ENCODE assay signal across 15 mouse cellular contexts in the genomic region with DNA sequence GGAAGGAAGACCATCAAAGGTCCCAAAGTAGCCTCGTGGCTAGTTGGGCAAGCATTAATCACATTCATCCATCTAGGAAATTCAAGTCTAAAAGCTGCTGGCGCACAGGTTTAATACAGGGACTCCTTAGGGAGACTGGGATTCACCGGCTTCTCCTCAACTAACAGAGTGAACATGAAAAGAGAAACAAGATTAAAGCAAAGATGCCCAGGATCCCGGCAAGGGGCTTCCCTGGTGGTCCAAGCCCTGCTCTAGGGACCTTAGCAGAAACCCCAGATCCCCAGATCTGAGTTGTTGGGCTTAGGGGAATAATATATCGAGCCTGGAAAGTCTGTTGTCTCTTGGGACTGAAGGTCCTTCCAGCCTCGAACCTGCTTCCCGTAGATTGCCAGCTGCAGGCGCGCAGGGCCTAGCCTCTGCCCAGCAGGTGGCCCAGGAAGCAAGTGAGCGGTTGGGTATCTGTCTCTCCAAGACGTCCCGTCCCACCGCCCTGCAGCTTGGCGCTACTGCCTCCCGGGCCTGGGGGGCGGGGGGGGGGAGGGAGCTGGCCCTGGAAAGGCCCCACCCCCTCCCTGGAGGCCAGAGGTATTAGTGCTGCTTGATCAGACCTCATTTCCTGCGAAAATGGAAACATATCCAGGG. TPM values are rescaled to one million over a fixed set of nuclear protein-coding genes. Genes with fewer than 3 reads are reported as not detected.
A peak's percentile ranks its signal among the peaks of the same experiment; 100 is the strongest.
DNase-seq lines count a peak whose midpoint lies in the region; ATAC-seq and TF ChIP-seq lines count a peak whose summit lies in the region.
"Had no signal": no experiment of that assay in that cellular context is flagged by ENCODE, and none has a peak within 500 bp of the region (broad histone marks: within the 10 kb centered on the region; RNA-seq: fewer than 3 reads in every experiment).

No protein-coding gene starts in this region.

- no peaks in the 10 kb centered on the region for H3K36me3 ChIP-seq in kidney, postnatal 0 days (ENCODE audit: insufficient read depth, low read length)
- H3K36me3 ChIP-seq in C2C12 (ENCODE audit: control insufficient read depth, insufficient read depth) (no peaks in the 10 kb centered on the region), E14TG2a.4 (ENCODE audit: insufficient read depth, low read length) (no peaks in the 10 kb centered on the region)
- H3K36me3 ChIP-seq: heart, embryonic 15.5 days; limb, embryonic 12.5 days had no signal

- 5% methylated on average over 17 of the region's 17 CpGs for WGBS in kidney, postnatal 0 days

- H3ac ChIP-seq in C2C12 (ENCODE audit: control insufficient read depth, insufficient read length, low read depth): no peak overlapping the region

- H3K79me2 ChIP-seq in C2C12 (ENCODE audit: control insufficient read depth, insufficient read depth): no peaks in the 10 kb centered on the region

- no peak for DNase-seq in kidney, postnatal 0 days (ENCODE audit: low spot score)
- DNase-seq in kidney, postnatal 25 days: no peak
- DNase-seq in induced T-regulatory cell, adult 2 months (ENCODE audit: low read depth): peak; percentile 29
- DNase-seq in spleen, postnatal 4 days (ENCODE audit: low spot score in 2 of 2): no peak
- DNase-seq: adrenal gland, adult 2 months; gastrocnemius, postnatal 25 days; kidney, adult 8-10 months; layer of hippocampus, adult 9-11 months; lung, postnatal 14 days had no signal

- no peak overlapping the region for H3K4me2 ChIP-seq in kidney, postnatal 0 days (ENCODE audit: low read length)

- no peak overlapping the region for H3K27ac ChIP-seq in kidney, postnatal 0 days
- H3K27ac ChIP-seq: heart, embryonic 15.5 days; limb, embryonic 12.5 days had no signal

- H3K9ac ChIP-seq in kidney, postnatal 0 days (ENCODE audit: low read depth, low read length): no peak overlapping the region
- H3K9ac ChIP-seq: heart, embryonic 15.5 days had no signal

- ATAC-seq in kidney, postnatal 0 days (replicated peaks; ENCODE audit: low FRiP score, low read depth): no peak
- no peak for ATAC-seq in cerebellum, adult (ENCODE audit: insufficient number of reproducible peaks, low FRiP score, low TSS enrichment)
- ATAC-seq: forebrain, embryonic 14.5 days had no signal

- H3K27me3 ChIP-seq in kidney, postnatal 0 days (ENCODE audit: insufficient read depth, low read length): peaks cover 56% of the 10 kb centered on the region
- H3K27me3 ChIP-seq in C2C12 (ENCODE audit: control insufficient read depth, insufficient read depth, insufficient read length) (peaks cover 34% of the 10 kb centered on the region), E14TG2a.4 (ENCODE audit: insufficient read depth, low read length) (peaks cover 78% of the 10 kb centered on the region)

- TF ChIP-seq CTCF in kidney, postnatal 0 days (IDR thresholded peaks at IDR 0.05; ENCODE audit: low read depth): peak; percentile 39; the same call in 1 of the 2 replicates
- TF ChIP-seq CTCF in C2C12 (IDR thresholded peaks at IDR 0.05; ENCODE audit: control insufficient read depth, insufficient read depth, insufficient read length) (peak; percentile 15), E14TG2a.4 (conservative IDR thresholded peaks at IDR 0.05; ENCODE audit: low read length) (no peak)

- no peaks in the 10 kb centered on the region for H3K9me3 ChIP-seq in kidney, postnatal 0 days (replicated peaks; ENCODE audit: low read length)
- H3K9me3 ChIP-seq in E14TG2a.4 (ENCODE audit: low read length): no peaks in the 10 kb centered on the region
- H3K9me3 ChIP-seq: heart, embryonic 15.5 days; limb, embryonic 12.5 days had no signal

- H3K4me1 ChIP-seq in kidney, postnatal 0 days (replicated peaks; ENCODE audit: insufficient read depth, low read length): 0 out of 2 replicates have a peak, but pooled peaks cover 4% of the 10 kb centered on the region
- peaks cover 35% of the 10 kb centered on the region for H3K4me1 ChIP-seq in E14TG2a.4 (replicated peaks; ENCODE audit: low read depth, low read length)

- H3K4me3 ChIP-seq in kidney, postnatal 0 days (replicated peaks; ENCODE audit: low read depth, low read length): no peak overlapping the region
- H3K4me3 ChIP-seq in C2C12 (ENCODE audit: insufficient read depth, poor library complexity, severe bottlenecking): no peak overlapping the region
- H3K4me3 ChIP-seq in E14TG2a.4 (replicated peaks; ENCODE audit: low read length): 0 out of 2 replicates have a peak overlapping the region, but pooled peaks have one; percentile 10

- H3K79me3 ChIP-seq in C2C12 (ENCODE audit: low read depth): no peaks in the 10 kb centered on the region

TF ChIP-seq in C2C12, 6 proteins besides CTCF, POLR2A, EP300 and RAD21:
- TF ChIP-seq MAX (IDR thresholded peaks at IDR 0.05): no peak
- TF ChIP-seq FOSL1 (IDR thresholded peaks at IDR 0.05; ENCODE audit: insufficient read depth, low read length, poor library complexity, severe bottlenecking): no peak
- no peak for TF ChIP-seq USF1 (IDR thresholded peaks at IDR 0.05; ENCODE audit: low read depth)

RNA-seq across cellular contexts. Expression of gene Lbx1, which starts 13.3 kb away (rescaled TPM):
- polyA plus RNA-seq in kidney, postnatal 0 days (2015; fragmentation: Nextera tagmentation; extraction: Ambion mirVana): 0.04 TPM in 1 of 2 replicates, not detected in the other
- 0.02 TPM for polyA plus RNA-seq in C2C12 (2012; fragmentation: generic; extraction: Trizol)
- polyA plus RNA-seq: adrenal gland, adult 2 months; forebrain, embryonic 14.5 days; heart, embryonic 15.5 days had no signal
